Mouse (Mus musculus): ENCODE data around the gene Pafah1b1. TPM values are rescaled to one million over a fixed set of nuclear protein-coding genes. Genes with fewer than 3 reads are reported as not detected.

The Pafah1b1 gene
- total and polyA plus RNA-seq, 2 experiments from 2014 or later, result 64.1 to 248 TPM

GRCm38 (mm10) chr11:74670151-74670550 is 54.3 kb downstream of the Pafah1b1 start:
- TF ChIP-seq CTCF (IDR thresholded peaks at IDR 0.05; ENCODE audit: low read depth), result no peak
- Histone ChIP-seq H3K9me3 (ENCODE audit: low read length) (no peaks in the 10 kb centered on the region), H3K4me1 (ENCODE audit: insufficient read depth) (no peaks in the 10 kb centered on the region), H3K36me3 (ENCODE audit: insufficient read depth) (peaks cover 61% of the 10 kb centered on the region), H3K27ac (ENCODE audit: low read depth, low read length) (no peak overlapping the region), H3K4me2 (ENCODE audit: low read depth) (no peak overlapping the region), H3K4me3 (ENCODE audit: low read depth, low read length) (no peak overlapping the region), H3K9ac (no peak overlapping the region), H3K27me3 (ENCODE audit: insufficient read depth, low read length) (no peaks in the 10 kb centered on the region)
- DNase-seq (no peak), ATAC-seq (no peak)

- H3K4me2 ChIP-seq (ENCODE audit: low read depth), result no peak overlapping the region
- H3K36me3 ChIP-seq (ENCODE audit: insufficient read depth), result peaks cover 61% of the 10 kb centered on the region
- ATAC-seq (no peak), DNase-seq (no peak)
- no peak overlapping the region for H3K27ac ChIP-seq (ENCODE audit: low read depth, low read length)
- H3K9ac ChIP-seq, result no peak overlapping the region
- 92% methylated on average over 2 of the region's 2 CpGs for WGBS
- no peak overlapping the region for H3K4me3 ChIP-seq (ENCODE audit: low read depth, low read length)
- TF ChIP-seq CTCF (IDR thresholded peaks at IDR 0.05; ENCODE audit: low read depth), result no peak
- H3K4me1 ChIP-seq (ENCODE audit: insufficient read depth), result no peaks in the 10 kb centered on the region
- no peaks in the 10 kb centered on the region for H3K9me3 ChIP-seq (ENCODE audit: low read length)
- no peaks in the 10 kb centered on the region for H3K27me3 ChIP-seq (ENCODE audit: insufficient read depth, low read length)
Measured at GRCm38 (mm10) chr11:74668971-74669370, 55.5 kb downstream of the Pafah1b1 start.

- WGBS, result 90% methylated on average over 5 of the region's 5 CpGs
- H3K9me3 ChIP-seq (ENCODE audit: low read length), result no peaks in the 10 kb centered on the region
- no peak for ATAC-seq
Measured at GRCm38 (mm10) chr11:74668466-74668865, 56.0 kb downstream of the Pafah1b1 start.

GRCm38 (mm10) chr11:74667582-74668010 is 56.9 kb downstream of the Pafah1b1 start:
- WGBS, result 97% methylated on average over 13 of the region's 13 CpGs
- H3K4me3 ChIP-seq (ENCODE audit: low read depth, low read length), result no peak overlapping the region
- ATAC-seq, result no peak
- H3K27ac ChIP-seq (ENCODE audit: low read depth, low read length), result no peak overlapping the region
- peaks cover 68% of the 10 kb centered on the region for H3K36me3 ChIP-seq (ENCODE audit: insufficient read depth)
- no peaks in the 10 kb centered on the region for H3K9me3 ChIP-seq (ENCODE audit: low read length)
- H3K4me2 ChIP-seq (ENCODE audit: low read depth), result no peak overlapping the region
- H3K4me1 ChIP-seq (ENCODE audit: insufficient read depth), result no peaks in the 10 kb centered on the region
- DNase-seq, result no peak
- H3K9ac ChIP-seq, result no peak overlapping the region
- no peaks in the 10 kb centered on the region for H3K27me3 ChIP-seq (ENCODE audit: insufficient read depth, low read length)
- TF ChIP-seq CTCF (IDR thresholded peaks at IDR 0.05; ENCODE audit: low read depth), result no peak

More at GRCm38 (mm10) chr11:74668466-74668865, 56.0 kb downstream of the Pafah1b1 start:
- no peaks in the 10 kb centered on the region for H3K27me3 ChIP-seq (ENCODE audit: insufficient read depth, low read length)
- no peak overlapping the region for H3K27ac ChIP-seq (ENCODE audit: low read depth, low read length)
- H3K9ac ChIP-seq, result no peak overlapping the region
- TF ChIP-seq CTCF (IDR thresholded peaks at IDR 0.05; ENCODE audit: low read depth), result no peak
- no peaks in the 10 kb centered on the region for H3K4me1 ChIP-seq (ENCODE audit: insufficient read depth)
- no peak overlapping the region for H3K4me3 ChIP-seq (ENCODE audit: low read depth, low read length)
- H3K4me2 ChIP-seq (ENCODE audit: low read depth), result no peak overlapping the region
- DNase-seq, result no peak
- peaks cover 63% of the 10 kb centered on the region for H3K36me3 ChIP-seq (ENCODE audit: insufficient read depth)

GRCm38 (mm10) chr11:74666776-74667581 is 57.5 kb downstream of the Pafah1b1 start:
- ATAC-seq (no peak), DNase-seq (no peak)
- Histone ChIP-seq H3K27me3 (ENCODE audit: insufficient read depth, low read length) (no peaks in the 10 kb centered on the region), H3K9ac (no peak overlapping the region), H3K4me1 (ENCODE audit: insufficient read depth) (no peaks in the 10 kb centered on the region), H3K27ac (ENCODE audit: low read depth, low read length) (no peak overlapping the region), H3K36me3 (ENCODE audit: insufficient read depth) (peaks cover 70% of the 10 kb centered on the region), H3K4me3 (ENCODE audit: low read depth, low read length) (no peak overlapping the region), H3K4me2 (ENCODE audit: low read depth) (no peak overlapping the region), H3K9me3 (ENCODE audit: low read length) (no peaks in the 10 kb centered on the region)
- no peak for TF ChIP-seq CTCF (IDR thresholded peaks at IDR 0.05; ENCODE audit: low read depth)
- WGBS, result 97% methylated on average over 14 of the region's 14 CpGs

GRCm38 (mm10) chr11:74666284-74666652 is 58.2 kb downstream of the Pafah1b1 start:
- no peak for TF ChIP-seq CTCF (IDR thresholded peaks at IDR 0.05; ENCODE audit: low read depth)
- Histone ChIP-seq H3K36me3 (ENCODE audit: insufficient read depth) (peaks cover 76% of the 10 kb centered on the region), H3K4me2 (ENCODE audit: low read depth) (no peak overlapping the region), H3K4me1 (ENCODE audit: insufficient read depth) (no peaks in the 10 kb centered on the region), H3K4me3 (ENCODE audit: low read depth, low read length) (no peak overlapping the region), H3K27ac (ENCODE audit: low read depth, low read length) (no peak overlapping the region), H3K9ac (no peak overlapping the region), H3K9me3 (ENCODE audit: low read length) (no peaks in the 10 kb centered on the region), H3K27me3 (ENCODE audit: insufficient read depth, low read length) (no peaks in the 10 kb centered on the region)
- ATAC-seq (no peak), DNase-seq (no peak)
- WGBS, result 96% methylated on average over 5 of the region's 5 CpGs

GRCm38 (mm10) chr11:74665631-74666283 is 58.7 kb downstream of the Pafah1b1 start:
- H3K27me3 ChIP-seq (ENCODE audit: insufficient read depth, low read length), result no peaks in the 10 kb centered on the region
- no peaks in the 10 kb centered on the region for H3K4me1 ChIP-seq (ENCODE audit: insufficient read depth)
- H3K9ac ChIP-seq, result no peak overlapping the region
- H3K4me3 ChIP-seq (ENCODE audit: low read depth, low read length), result no peak overlapping the region
- no peak for TF ChIP-seq CTCF (IDR thresholded peaks at IDR 0.05; ENCODE audit: low read depth)
- 98% methylated on average over 17 of the region's 17 CpGs for WGBS
- H3K9me3 ChIP-seq (ENCODE audit: low read length), result no peaks in the 10 kb centered on the region
- no peak for DNase-seq
- no peak overlapping the region for H3K4me2 ChIP-seq (ENCODE audit: low read depth)
- H3K27ac ChIP-seq (ENCODE audit: low read depth, low read length), result no peak overlapping the region
- peaks cover 81% of the 10 kb centered on the region for H3K36me3 ChIP-seq (ENCODE audit: insufficient read depth)
- no peak for ATAC-seq

Data from forebrain, postnatal 0 days (tissue).